Mouse (Mus musculus) left cerebral cortex, postnatal 10 days (tissue): ENCODE measurements around the gene Ptpn5. TPM values are rescaled to one million over a fixed set of nuclear protein-coding genes. Genes with fewer than 3 reads are reported as not detected.

Source experiments
- DNase-seq, 2 experiments: peaks; one replicate each; pipeline ENCODE4 v3.0.0; 2021 to 2022; ENCODE audit warnings: low spot score in 2 of 2, mixed read lengths in 1 of 2; ENCODE audit errors: extremely low spot score in 1 of 2
- intact Hi-C: fragments of 180-260 bp; cut with DNase I; formaldehyde crosslinking; loops from one replicate; pipeline ENCODE4 v1.15.1; 2025
- total RNA-seq, 2 experiments: library from RNA; stranded (reverse); gene quantifications; 2 replicates each; pipeline ENCODE4 v1.2.3; 2021

Gene Ptpn5
- total RNA-seq, 2 experiments from 2014 or later: 118 TPM

DNA sequence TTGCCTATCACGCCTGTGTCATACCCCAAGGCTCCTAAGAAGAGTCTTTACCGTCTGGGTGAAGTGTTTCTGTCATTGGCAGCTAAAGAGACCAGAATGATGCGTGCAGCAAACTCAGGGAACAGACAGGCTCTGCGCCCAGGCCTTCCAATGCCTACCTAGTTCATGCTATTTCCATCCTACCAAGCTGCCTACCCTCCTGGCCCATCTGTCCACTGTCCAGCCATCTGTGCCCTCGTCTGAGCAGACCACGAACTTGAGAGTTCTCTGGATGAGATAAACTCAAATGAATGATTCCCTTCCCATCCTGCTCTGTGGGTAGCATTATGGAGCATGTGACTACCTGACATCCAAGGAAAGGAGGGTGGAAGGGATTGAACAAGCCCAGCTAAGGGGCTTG lies 16.8 kb downstream of the Ptpn5 start:
- no peak for DNase-seq

DNA sequence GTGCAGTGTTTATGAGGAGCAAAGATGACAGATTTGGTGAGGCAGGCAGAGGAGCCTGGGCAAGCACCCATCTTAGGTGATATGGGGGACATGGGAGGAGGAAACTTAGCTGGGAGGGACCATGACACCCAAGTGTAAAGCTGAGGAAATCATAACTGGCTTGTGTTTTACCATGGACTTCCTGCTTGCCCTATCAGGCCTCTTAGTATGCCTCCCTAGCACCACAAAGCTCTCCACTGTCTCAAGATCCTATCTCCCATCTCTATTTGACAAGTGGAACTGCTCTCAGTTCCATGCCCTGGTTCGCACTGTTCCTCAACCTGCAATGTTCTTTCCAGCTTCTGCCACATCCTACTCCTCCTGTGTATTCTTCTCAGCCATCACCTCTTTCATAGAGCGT lies 18.0 kb downstream of the Ptpn5 start:
- no peak for DNase-seq
- intact Hi-C loops: no loop called here

More for the DNA sequence above, 16.8 kb downstream of the Ptpn5 start:
- intact Hi-C loops: no loop called here

DNA sequence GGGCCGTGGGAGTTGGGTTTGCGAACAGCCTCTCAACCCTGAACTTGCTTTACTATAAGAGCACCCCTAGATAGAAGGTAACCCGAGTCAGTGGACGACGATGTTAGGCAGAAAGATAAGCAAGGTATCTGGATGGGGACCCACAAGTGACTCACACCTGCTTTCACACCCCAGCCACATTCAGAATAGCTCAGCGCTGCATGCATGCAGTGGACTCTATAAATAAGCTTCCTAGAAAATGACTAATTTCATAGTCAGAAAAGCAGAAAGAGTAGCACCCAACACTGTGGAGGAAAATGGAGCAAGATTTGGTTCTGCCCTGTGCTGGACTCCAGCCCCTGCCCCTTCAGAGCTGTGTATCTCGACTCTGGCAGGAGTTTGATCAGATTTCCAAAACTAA lies 20.1 kb downstream of the Ptpn5 start:
- DNase-seq: no peak
- intact Hi-C loops: no loop called here

- no peak for DNase-seq
- intact Hi-C loops: no loop called here
Measured at GRCm38 (mm10) chr7:47112036-47112435, 21.4 kb downstream of the Ptpn5 start.

DNA sequence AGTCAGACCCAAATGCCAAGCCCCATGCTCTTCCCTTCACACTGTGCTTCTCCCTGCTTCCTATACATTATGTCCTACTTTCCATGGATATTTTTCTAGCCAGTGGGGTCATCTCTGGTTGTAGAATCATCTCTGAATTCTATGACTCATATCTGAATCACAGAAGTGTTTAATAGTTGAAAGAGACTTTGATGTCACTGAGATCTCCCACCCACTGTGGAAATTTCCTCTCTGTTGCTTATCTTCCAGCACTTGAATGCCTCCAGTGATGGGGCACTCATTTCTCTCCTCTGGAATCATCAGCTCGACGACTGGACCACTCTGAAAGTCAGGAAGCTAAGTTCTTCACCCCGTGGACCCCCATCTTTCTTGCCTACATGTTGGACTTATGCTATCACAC lies 22.4 kb downstream of the Ptpn5 start:
- intact Hi-C loops: no loop called here

GRCm38 (mm10) chr7:47110511-47110910 lies 23.0 kb downstream of the Ptpn5 start:
- peak in 1 of 2 experiments; percentile 55 for DNase-seq
- intact Hi-C loops: no loop called here

More for the DNA sequence above, 22.4 kb downstream of the Ptpn5 start:
- no peak for DNase-seq

DNA sequence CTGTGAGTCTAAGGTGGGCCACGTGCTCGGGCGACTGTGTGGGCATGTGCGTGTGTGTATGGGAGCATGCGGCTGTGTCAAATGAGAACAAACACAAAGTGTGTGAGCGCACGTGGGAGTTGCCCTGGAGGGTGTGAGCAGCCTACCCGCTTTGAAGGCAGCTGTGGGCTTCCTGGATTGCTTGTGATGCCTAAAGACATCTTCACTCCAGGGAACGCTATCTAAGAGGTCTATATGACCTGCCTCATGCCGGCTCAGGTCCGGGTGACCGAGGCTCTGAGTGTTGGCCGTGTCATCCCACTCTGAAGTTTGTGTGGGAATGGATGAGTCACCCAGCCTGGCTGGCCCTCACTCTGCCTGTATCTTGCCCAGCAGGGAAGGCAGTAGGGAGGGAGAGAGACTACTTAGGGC lies 24.7 kb downstream of the Ptpn5 start:
- intact Hi-C loops: no loop called here
- DNase-seq: no peak

- no peak for DNase-seq
- intact Hi-C loops: no loop called here
Measured at GRCm38 (mm10) chr7:47106949-47107348, 26.5 kb downstream of the Ptpn5 start.

DNA sequence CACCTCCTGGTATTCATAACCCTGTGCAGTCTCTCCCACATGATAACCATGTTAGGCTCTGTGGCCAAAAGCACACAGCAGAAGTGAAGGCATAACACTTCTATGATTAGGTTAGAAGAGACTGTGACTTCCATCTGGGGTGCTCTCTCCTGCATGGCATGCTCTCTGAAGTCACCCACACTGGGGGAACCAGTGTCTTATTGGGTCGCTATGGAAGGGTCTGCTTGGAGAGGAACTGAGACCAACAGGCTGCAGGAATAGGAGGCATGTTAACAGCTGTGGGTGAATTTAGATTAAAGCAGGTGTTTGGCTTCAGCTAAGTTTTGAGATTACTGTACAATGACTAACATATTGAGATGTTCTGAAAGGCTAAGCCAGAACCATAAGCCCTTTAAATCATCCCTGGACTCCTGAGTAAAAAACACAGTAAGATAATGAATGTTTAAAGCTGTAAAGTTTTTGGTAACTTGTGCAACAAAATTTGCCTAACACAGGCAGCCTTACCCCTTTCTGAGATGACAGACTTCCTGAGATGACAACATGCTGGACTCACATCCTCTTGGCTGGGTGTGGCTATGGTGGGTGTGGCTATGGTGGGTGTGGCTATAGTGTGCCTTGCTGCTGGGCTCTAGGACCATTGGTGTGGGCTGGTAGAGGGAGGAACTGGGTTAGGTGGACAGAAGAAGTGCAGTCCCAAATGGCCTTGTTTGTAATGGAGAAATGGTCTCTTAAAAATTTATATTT lies 29.6 kb downstream of the Ptpn5 start:
- DNase-seq: no peak
- intact Hi-C loops: no loop called here

- DNase-seq: no peak
- intact Hi-C loops: no loop called here
Measured at GRCm38 (mm10) chr7:47102970-47103369, 30.5 kb downstream of the Ptpn5 start.

GRCm38 (mm10) chr7:47100615-47101014 lies 32.9 kb downstream of the Ptpn5 start:
- DNase-seq: no peak
- intact Hi-C loops: no loop called here

DNA sequence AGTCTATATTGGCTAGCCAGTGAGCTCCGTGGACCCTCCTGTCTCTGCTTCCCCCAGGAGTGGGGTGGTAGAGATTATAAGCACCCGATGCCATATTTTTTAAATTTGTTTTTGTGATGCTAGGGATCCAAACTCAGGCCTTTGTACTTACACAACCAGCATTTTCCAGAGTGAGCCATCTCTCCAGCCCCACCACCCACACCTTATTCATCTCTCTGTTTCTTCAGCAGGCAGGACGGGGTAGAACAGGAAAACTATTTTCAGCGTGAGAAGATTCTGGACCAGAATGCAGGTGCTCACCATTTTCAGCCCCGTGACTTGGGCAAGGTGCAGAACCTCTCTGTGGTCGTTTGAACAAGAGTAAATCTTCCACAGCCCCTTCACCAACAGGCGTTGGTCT lies 34.2 kb downstream of the Ptpn5 start:
- no peak for DNase-seq
- intact Hi-C loops: loop anchor here (5.0 kb wide), 1 partner anchor 33 kb away; the partner anchor contains the start of gene Ptpn5

- intact Hi-C loops: loop anchor here (5.0 kb wide), 1 partner anchor 34 kb away; the partner anchor contains the start of gene Ptpn5
- DNase-seq: no peak
Measured at GRCm38 (mm10) chr7:47098044-47098443, 35.4 kb downstream of the Ptpn5 start.

DNA sequence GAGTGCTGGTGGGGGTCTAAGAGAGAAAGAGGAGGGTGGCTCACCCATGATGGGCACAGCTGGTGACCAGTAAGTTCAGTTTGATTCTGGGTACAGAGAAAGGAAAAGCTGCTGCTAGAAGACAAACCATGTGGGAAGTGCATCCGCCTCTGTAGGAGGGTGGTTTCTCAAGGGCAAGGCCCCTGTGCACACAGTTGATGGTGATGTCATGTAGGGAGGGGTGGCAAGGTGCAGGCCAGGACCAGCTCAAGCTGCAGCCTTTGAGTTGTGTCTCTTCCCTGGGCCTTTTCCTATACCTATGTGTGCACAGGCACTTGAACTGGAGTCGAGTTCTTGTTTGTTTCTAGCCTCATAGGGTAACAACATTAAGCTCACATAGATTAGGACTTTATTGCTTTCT lies 38.5 kb downstream of the Ptpn5 start:
- intact Hi-C loops: loop anchor here (5.0 kb wide), 1 partner anchor 37 kb away; the partner anchor contains the start of gene Ptpn5
- DNase-seq: no peak

DNA sequence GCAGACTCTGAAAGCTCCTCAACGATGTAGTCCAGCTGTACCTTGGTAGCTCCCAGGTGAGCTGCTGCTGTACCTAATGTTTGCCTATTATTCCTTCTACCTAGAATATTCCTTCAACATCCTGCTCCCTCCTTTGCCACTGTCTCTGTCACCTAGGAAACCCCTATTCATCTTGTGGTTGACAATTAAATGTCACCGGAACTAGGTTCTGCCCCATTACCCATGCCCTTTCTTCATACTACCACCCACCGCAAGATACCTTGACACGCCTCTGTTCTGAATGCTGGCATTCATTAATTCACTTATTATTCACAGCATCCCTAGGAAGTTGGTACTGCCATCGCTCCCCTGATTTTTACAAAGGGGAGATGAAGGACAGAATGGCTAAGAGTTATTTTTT lies 39.5 kb downstream of the Ptpn5 start:
- intact Hi-C loops: no loop called here
- no peak for DNase-seq

GRCm38 (mm10) chr7:47085075-47085474 lies 48.4 kb downstream of the Ptpn5 start:
- intact Hi-C loops: no loop called here
- DNase-seq: no peak

- intact Hi-C loops: loop anchor here (2.0 to 5.0 kb wide), 2 partner anchors 58 to 119 kb away; no protein-coding TSS in a partner anchor
- DNase-seq: peak; percentile 68 to 82
Measured at GRCm38 (mm10) chr7:47081277-47081676, 52.2 kb downstream of the Ptpn5 start.

DNA sequence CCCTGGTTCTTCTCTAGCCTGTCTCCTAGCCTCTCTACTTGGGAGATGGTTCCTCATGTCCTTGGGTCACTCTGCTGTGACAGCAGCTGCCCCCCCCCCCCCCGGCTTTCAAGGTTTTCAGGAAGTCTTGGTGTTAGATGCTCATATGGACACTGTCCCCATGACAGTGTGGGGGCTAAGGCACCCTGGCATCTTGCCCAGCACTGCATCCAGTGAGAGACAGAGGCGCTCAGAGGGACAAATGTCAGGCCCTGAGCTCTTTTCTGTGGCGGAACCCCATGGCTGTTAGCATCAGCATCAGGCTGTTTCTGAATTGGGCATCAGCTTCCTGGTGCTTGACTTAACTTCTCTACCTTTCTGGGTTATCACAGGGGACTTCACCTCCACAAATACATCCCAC lies 52.6 kb downstream of the Ptpn5 start:
- DNase-seq: peak in 1 of 2 experiments; percentile 70
- intact Hi-C loops: loop anchor here (2.0 to 5.0 kb wide), 2 partner anchors 58 to 119 kb away; no protein-coding TSS in a partner anchor

- intact Hi-C loops: no loop called here
- peak in 1 of 2 experiments; percentile 82 for DNase-seq
Measured at GRCm38 (mm10) chr7:47077451-47077850, 56.0 kb downstream of the Ptpn5 start.

DNA sequence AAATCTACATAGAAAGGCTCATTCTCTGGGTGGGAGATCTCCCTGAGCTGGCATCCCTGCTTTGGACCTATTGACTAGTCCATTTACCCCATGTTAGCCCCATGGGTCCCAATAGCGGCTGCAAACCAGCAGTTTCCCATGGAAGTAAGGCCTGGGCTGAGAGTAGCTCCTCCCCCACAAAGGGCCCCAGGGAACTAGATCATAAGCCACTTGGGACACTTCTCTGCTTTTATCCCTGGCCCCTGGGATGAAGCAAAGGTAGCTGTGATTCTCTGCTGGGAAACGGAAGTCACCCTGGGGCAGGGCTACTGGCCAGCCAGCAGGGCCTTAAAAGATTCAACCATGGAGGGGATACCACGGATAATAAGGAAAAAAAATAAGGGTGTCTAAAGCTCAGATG lies 56.8 kb downstream of the Ptpn5 start:
- DNase-seq: peak in 1 of 2 experiments; percentile 46
- intact Hi-C loops: no loop called here
